Mouse (Mus musculus) ES-E14 (cell line): Measurements from ENCODE around the gene Platr17. TPM values are rescaled to one million over a fixed set of nuclear protein-coding genes. Genes with fewer than 3 reads are reported as not detected.
A peak's percentile ranks its signal among the peaks of the same experiment; 100 is the strongest.

Source experiments
- DNase-seq: peaks from one replicate; pipeline ENCODE4 v3.0.0-alpha.2; 2013; ENCODE audit warnings: low read depth, low spot score
- H3K27ac ChIP-seq: 2 replicates; pipeline ENCODE4 v1.5.1; 2012; ENCODE audit warnings: low read depth, mild to moderate bottlenecking, low read length, moderate library complexity, mixed read lengths; ENCODE audit not compliant: poor library complexity, insufficient read depth, severe bottlenecking
- H3K36me3 ChIP-seq: 2 replicates; pipeline ENCODE4 v1.6.1; 2012; ENCODE audit warnings: mild to moderate bottlenecking, low read length, moderate library complexity, mixed read lengths; ENCODE audit not compliant: control insufficient read depth, poor library complexity, insufficient read depth, severe bottlenecking
- H3K4me1 ChIP-seq, 2 experiments: fragments of 150-350 bp in 1 of 2; sonication (generic) in 1 of 2; 2 replicates each; pipeline ENCODE4 v1.6.1; 2012; ENCODE audit warnings: low read length in 2 of 2, mild to moderate bottlenecking in 1 of 2, mixed read lengths in 1 of 2; ENCODE audit not compliant: control insufficient read depth in 2 of 2, insufficient read depth in 2 of 2, poor library complexity in 1 of 2
- H3K4me3 ChIP-seq, 2 experiments: fragments of 150-350 bp in 1 of 2; sonication (generic) in 1 of 2; 2 replicates each; pipeline ENCODE4 v1.5.1; 2012; ENCODE audit warnings: low read length in 2 of 2, low read depth in 1 of 2, mild to moderate bottlenecking in 1 of 2, mixed read lengths in 1 of 2; ENCODE audit not compliant: insufficient read depth in 1 of 2, poor library complexity in 1 of 2, severe bottlenecking in 1 of 2
- H3K9ac ChIP-seq: 2 replicates; pipeline ENCODE4 v1.6.1; 2012; ENCODE audit warnings: low read depth, mild to moderate bottlenecking, low read length, mixed read lengths; ENCODE audit not compliant: poor library complexity, insufficient read depth, severe bottlenecking
- H3K9me3 ChIP-seq: fragments of 150-350 bp; sonication (generic); 2 replicates; pipeline ENCODE4 v1.6.1; 2012; ENCODE audit warnings: low read depth, mild to moderate bottlenecking, low read length; ENCODE audit not compliant: control insufficient read depth, insufficient read depth
- CHD2 ChIP-seq: IDR thresholded peaks from 2 replicates; pipeline ENCODE4 v1.6.1; 2014; ENCODE audit warnings: mild to moderate bottlenecking, low read depth, low read length, inconsistent platforms
- HCFC1 ChIP-seq: IDR thresholded peaks from 2 replicates; pipeline ENCODE4 v1.6.1; 2012; ENCODE audit warnings: low read length, inconsistent platforms, borderline replicate concordance; ENCODE audit not compliant: insufficient read depth
- MAFK ChIP-seq: IDR thresholded peaks from 2 replicates; pipeline ENCODE4 v1.6.1; 2014; ENCODE audit warnings: mild to moderate bottlenecking, low read depth, low read length, inconsistent platforms; ENCODE audit not compliant: insufficient read depth
- ZC3H11A ChIP-seq: IDR thresholded peaks from 2 replicates; pipeline ENCODE4 v1.6.1; 2012; ENCODE audit warnings: low read depth, mild to moderate bottlenecking, inconsistent platforms, low read length, borderline replicate concordance
- ZNF384 ChIP-seq: IDR thresholded peaks from 2 replicates; pipeline ENCODE4 v1.6.1; 2012; ENCODE audit warnings: low read depth, low read length, inconsistent platforms
- in situ Hi-C, 2 experiments: fragments of 600-800 bp; cut with MboI; formaldehyde crosslinking; loops; one replicate each; pipeline ENCODE4 v1.15.1; 2025; ENCODE audit warnings: low sequenced_read_pairs in 2 of 2, inconsistent platforms in 1 of 2; ENCODE audit not compliant: unreplicated experiment in 2 of 2
- total RNA-seq: library from RNA; depleted of rRNA; stranded (reverse); fragments of 300-350 nt; gene quantifications from 2 replicates; pipeline ENCODE4 v1.2.3, GENCODE M21; 2012

Gene Platr17
- total RNA-seq, 1 experiment: 46.0 TPM

GRCm38 (mm10) chr17:33899642-33900041 is 5.3 kb upstream of the Platr17 start:
- TF ChIP-seq HCFC1 (no peak), ZC3H11A (no peak), CHD2 (no peak), MAFK (peak; percentile 79)

GRCm38 (mm10) chr17:33900281-33900988 is 4.5 kb upstream of the Platr17 start:
- H3K9me3 ChIP-seq: no peaks in the 10 kb centered on the region
- no peaks in the 10 kb centered on the region for H3K36me3 ChIP-seq
- no peak for DNase-seq
- TF ChIP-seq MAFK (no peak), ZC3H11A (no peak), CHD2 (no peak), ZNF384 (peak; percentile 54; the same call in 1 of the 2 replicates), HCFC1 (no peak)
- in situ Hi-C loops: no loop called here
- peak overlapping the region; percentile 37; the same call in 1 of the 2 replicates for H3K9ac ChIP-seq
- H3K27ac ChIP-seq: peak overlapping the region; percentile 87
- no peak overlapping the region for H3K4me3 ChIP-seq
- H3K4me1 ChIP-seq: peaks cover 14 to 27% of the 10 kb centered on the region in 2 experiments

More at GRCm38 (mm10) chr17:33899642-33900041, 5.3 kb upstream of the Platr17 start:
- peaks cover 14 to 27% of the 10 kb centered on the region in 2 experiments for H3K4me1 ChIP-seq
- H3K9ac ChIP-seq: peak overlapping the region; percentile 37; the same call in 1 of the 2 replicates
- no peak for DNase-seq
- no peak overlapping the region for H3K4me3 ChIP-seq
- H3K36me3 ChIP-seq: no peaks in the 10 kb centered on the region
- no peaks in the 10 kb centered on the region for H3K9me3 ChIP-seq
- H3K27ac ChIP-seq: peak overlapping the region; percentile 87
- in situ Hi-C loops: no loop called here

GRCm38 (mm10) chr17:33900989-33901314 is 4.0 kb upstream of the Platr17 start:
- H3K4me1 ChIP-seq: peaks cover 14 to 27% of the 10 kb centered on the region in 2 experiments
- no peaks in the 10 kb centered on the region for H3K36me3 ChIP-seq
- TF ChIP-seq MAFK (no peak), ZC3H11A (no peak), ZNF384 (0 out of 2 replicates have a peak, but pooled peaks have one; percentile 12), CHD2 (no peak)
- in situ Hi-C loops: no loop called here
- peak overlapping the region; percentile 87 for H3K27ac ChIP-seq
- peak overlapping the region; percentile 54; the same call in 1 of the 2 replicates for H3K9ac ChIP-seq
- DNase-seq: no peak
- H3K4me3 ChIP-seq: no peak overlapping the region
- no peaks in the 10 kb centered on the region for H3K9me3 ChIP-seq

- DNase-seq: no peak
- TF ChIP-seq MAFK (no peak), ZNF384 (peak; percentile 88; the same call in 1 of the 2 replicates)
- Histone ChIP-seq H3K9ac (peak overlapping the region; percentile 55; the same call in 1 of the 2 replicates), H3K27ac (peak overlapping the region; percentile 87), H3K4me1 (peaks cover 14 to 30% of the 10 kb centered on the region in 2 experiments), H3K36me3 (no peaks in the 10 kb centered on the region), H3K9me3 (no peaks in the 10 kb centered on the region), H3K4me3 (no peak overlapping the region)
- in situ Hi-C loops: no loop called here
Observed at GRCm38 (mm10) chr17:33901653-33902052, 3.3 kb upstream of the Platr17 start.

- Histone ChIP-seq H3K4me3 (no peak overlapping the region), H3K36me3 (no peaks in the 10 kb centered on the region), H3K9ac (peak overlapping the region; percentile 47; the same call in 1 of the 2 replicates), H3K27ac (peak overlapping the region; percentile 87), H3K9me3 (no peaks in the 10 kb centered on the region), H3K4me1 (peaks cover 14 to 31% of the 10 kb centered on the region in 2 experiments)
- TF ChIP-seq ZNF384: peak; percentile 67
- no peak for TF ChIP-seq CHD2
- in situ Hi-C loops: no loop called here
- DNase-seq: no peak
Observed at GRCm38 (mm10) chr17:33902079-33902478, 2.9 kb upstream of the Platr17 start.
